Mouse (Mus musculus): ENCODE results near the gene Mrpl20. TPM values are rescaled to one million over a fixed set of nuclear protein-coding genes. Genes with fewer than 3 reads are reported as not detected.

Gene Mrpl20
- polyA plus RNA-seq, 1 experiment: 109 TPM

DNA sequence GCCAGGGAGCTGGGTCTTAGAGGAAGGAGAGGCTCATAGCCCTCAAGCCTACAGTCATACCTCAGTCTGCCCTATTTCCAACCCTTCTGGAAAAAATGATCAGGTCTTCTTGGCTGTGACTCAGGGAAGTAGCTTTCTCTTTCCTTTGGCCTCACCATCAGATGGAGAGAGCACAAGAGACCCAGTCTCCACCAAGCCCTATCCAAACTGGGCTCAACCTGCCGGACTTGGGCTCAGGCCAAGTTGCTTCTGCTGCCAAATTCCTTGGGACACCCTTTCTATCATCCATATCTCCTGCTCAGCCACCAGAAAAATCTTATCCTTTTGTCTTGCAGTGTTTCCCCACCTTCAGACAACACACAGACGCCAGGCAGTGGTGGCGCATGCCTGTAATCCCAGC lies 26.8 kb upstream of the Mrpl20 start:
- no peaks in the 10 kb centered on the region for H3K27me3 ChIP-seq (ENCODE audit: control insufficient read depth, insufficient read depth, low read length)
- H3K4me3 ChIP-seq (replicated peaks; ENCODE audit: insufficient read depth, low read depth, low read length): no peak overlapping the region
- TF ChIP-seq POLR2A (IDR thresholded peaks at IDR 0.05; ENCODE audit: borderline replicate concordance, insufficient read depth, low read length) (no peak), CTCF (IDR thresholded peaks at IDR 0.05; ENCODE audit: borderline replicate concordance, insufficient read depth, low read depth, low read length) (no peak)
- WGBS: 52% methylated on average over 3 of the region's 3 CpGs
- peaks cover 13% of the 10 kb centered on the region for H3K4me1 ChIP-seq (ENCODE audit: control insufficient read depth, insufficient read depth, low read length)
- DNase-seq: peak; percentile 75 to 77
- peak overlapping the region; percentile 65 for H3K27ac ChIP-seq (ENCODE audit: insufficient read depth, low read length)

DNA sequence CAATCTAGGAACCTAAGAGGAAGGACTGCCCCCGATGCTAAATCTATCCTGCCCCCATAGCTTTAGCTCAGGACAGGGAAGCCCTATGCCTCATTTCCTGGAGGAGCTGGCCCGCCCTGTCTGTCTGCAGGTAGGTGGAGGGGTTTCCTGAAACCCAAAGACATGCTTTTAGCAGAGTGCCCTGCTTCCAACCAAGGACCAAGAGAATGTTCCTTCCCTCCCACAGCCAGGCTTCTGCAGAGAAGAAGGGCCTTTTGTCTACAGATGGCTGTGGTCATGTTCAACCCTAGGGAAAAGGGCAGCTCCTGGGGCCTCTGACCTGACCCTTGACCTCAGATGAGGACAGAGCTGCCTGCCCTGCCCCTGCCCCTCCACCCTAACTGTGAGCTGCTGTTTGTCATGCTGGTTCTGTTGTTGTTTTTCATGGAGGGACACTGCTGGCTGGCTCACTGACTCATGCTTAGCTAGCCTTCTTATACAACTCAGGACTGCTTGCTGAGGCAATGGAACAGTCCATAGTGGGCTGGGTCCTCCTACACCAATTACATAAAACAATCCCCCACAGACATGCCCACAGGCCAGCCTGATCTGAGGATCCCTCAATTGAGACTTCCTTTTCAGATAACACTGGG lies 25.9 kb upstream of the Mrpl20 start:
- peaks cover 13% of the 10 kb centered on the region for H3K4me1 ChIP-seq (ENCODE audit: control insufficient read depth, insufficient read depth, low read length)
- WGBS: 59% methylated on average over 2 of the region's 2 CpGs
- no peak for TF ChIP-seq CTCF (IDR thresholded peaks at IDR 0.05; ENCODE audit: borderline replicate concordance, insufficient read depth, low read depth, low read length)
- no peak for TF ChIP-seq POLR2A (IDR thresholded peaks at IDR 0.05; ENCODE audit: borderline replicate concordance, insufficient read depth, low read length)
- H3K27ac ChIP-seq (ENCODE audit: insufficient read depth, low read length): no peak overlapping the region
- no peak overlapping the region for H3K4me3 ChIP-seq (replicated peaks; ENCODE audit: insufficient read depth, low read depth, low read length)
- no peak for DNase-seq
- H3K27me3 ChIP-seq (ENCODE audit: control insufficient read depth, insufficient read depth, low read length): no peaks in the 10 kb centered on the region

DNA sequence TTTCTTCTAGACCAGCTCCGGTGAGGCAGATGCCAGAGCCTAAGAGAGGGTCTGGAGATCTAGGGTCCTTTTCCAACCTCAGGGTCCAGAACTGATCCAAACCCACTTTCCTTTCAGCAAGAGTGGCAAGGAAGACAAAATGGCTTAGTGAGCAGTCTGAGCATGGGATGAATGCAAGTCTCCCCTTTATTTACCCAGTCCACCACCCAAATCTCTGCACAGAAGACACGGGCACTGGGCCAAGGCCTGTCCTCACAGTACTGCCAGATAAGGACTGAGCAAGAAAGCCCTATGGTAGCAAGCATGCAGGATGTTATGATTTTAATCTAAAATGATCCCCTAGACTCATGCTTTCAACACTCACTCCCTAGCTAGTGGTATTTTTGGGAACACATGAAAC lies 24.9 kb upstream of the Mrpl20 start:
- H3K27me3 ChIP-seq (ENCODE audit: control insufficient read depth, insufficient read depth, low read length): no peaks in the 10 kb centered on the region
- TF ChIP-seq CTCF (IDR thresholded peaks at IDR 0.05; ENCODE audit: borderline replicate concordance, insufficient read depth, low read depth, low read length) (no peak), POLR2A (IDR thresholded peaks at IDR 0.05; ENCODE audit: borderline replicate concordance, insufficient read depth, low read length) (no peak)
- no peak overlapping the region for H3K4me3 ChIP-seq (replicated peaks; ENCODE audit: insufficient read depth, low read depth, low read length)
- no peak for DNase-seq
- no peak overlapping the region for H3K27ac ChIP-seq (ENCODE audit: insufficient read depth, low read length)
- 70% methylated on average over 2 of the region's 2 CpGs for WGBS
- H3K4me1 ChIP-seq (ENCODE audit: control insufficient read depth, insufficient read depth, low read length): peaks cover 13% of the 10 kb centered on the region

DNA sequence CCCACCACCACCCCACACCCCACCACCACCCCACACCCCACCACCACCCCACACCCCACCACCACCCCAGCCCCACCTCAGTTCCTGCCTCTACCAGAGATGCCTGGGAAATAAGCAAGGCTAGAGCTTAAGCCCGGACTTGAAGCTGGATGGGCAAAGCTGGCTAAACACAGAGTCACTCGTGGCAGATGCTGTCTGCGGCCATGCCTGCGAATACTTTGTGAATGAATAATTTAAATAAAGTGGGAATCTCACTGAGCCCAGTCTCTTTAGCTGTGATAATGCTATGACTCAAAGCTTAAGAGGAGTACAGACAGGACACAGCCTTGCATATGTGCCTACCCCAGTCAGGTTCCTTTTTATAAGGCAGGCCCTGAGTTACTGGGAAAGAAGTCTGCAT lies 23.2 kb upstream of the Mrpl20 start:
- WGBS: 72% methylated on average over 4 of the region's 4 CpGs
- Histone ChIP-seq H3K27me3 (ENCODE audit: control insufficient read depth, insufficient read depth, low read length) (no peaks in the 10 kb centered on the region), H3K27ac (ENCODE audit: insufficient read depth, low read length) (no peak overlapping the region), H3K4me1 (ENCODE audit: control insufficient read depth, insufficient read depth, low read length) (peaks cover 13% of the 10 kb centered on the region), H3K4me3 (replicated peaks; ENCODE audit: insufficient read depth, low read depth, low read length) (no peak overlapping the region)
- no peak for TF ChIP-seq CTCF (IDR thresholded peaks at IDR 0.05; ENCODE audit: borderline replicate concordance, insufficient read depth, low read depth, low read length)
- no peak for TF ChIP-seq POLR2A (IDR thresholded peaks at IDR 0.05; ENCODE audit: borderline replicate concordance, insufficient read depth, low read length)
- DNase-seq: no peak

DNA sequence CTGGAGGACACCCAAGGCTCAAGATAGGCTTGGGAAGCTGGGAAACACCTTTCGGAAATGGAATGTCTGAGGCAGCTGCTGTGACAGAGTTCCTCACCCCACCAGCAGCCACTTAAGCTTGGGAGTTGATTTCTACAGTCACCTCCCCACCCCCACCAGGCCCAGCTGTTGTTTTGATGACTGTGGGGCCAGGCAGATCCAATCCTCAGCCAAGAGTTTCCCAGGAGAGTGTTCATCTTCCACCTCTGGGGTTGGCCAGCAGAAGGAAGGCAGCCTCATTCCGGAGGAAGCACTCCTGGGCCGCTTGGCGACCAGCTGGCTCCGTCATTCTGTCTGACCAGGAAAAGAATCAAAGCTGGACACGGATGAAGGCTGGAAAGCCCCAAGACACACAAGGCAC lies 21.8 kb upstream of the Mrpl20 start:
- Histone ChIP-seq H3K4me3 (replicated peaks; ENCODE audit: insufficient read depth, low read depth, low read length) (no peak overlapping the region), H3K27ac (ENCODE audit: insufficient read depth, low read length) (peak overlapping the region; percentile 13), H3K27me3 (ENCODE audit: control insufficient read depth, insufficient read depth, low read length) (no peaks in the 10 kb centered on the region), H3K4me1 (ENCODE audit: control insufficient read depth, insufficient read depth, low read length) (peaks cover 3% of the 10 kb centered on the region)
- WGBS: 30% methylated on average over 6 of the region's 6 CpGs
- peak; percentile 32 to 48 for DNase-seq
- TF ChIP-seq CTCF (IDR thresholded peaks at IDR 0.05; ENCODE audit: borderline replicate concordance, insufficient read depth, low read depth, low read length) (no peak), POLR2A (IDR thresholded peaks at IDR 0.05; ENCODE audit: borderline replicate concordance, insufficient read depth, low read length) (no peak)

DNA sequence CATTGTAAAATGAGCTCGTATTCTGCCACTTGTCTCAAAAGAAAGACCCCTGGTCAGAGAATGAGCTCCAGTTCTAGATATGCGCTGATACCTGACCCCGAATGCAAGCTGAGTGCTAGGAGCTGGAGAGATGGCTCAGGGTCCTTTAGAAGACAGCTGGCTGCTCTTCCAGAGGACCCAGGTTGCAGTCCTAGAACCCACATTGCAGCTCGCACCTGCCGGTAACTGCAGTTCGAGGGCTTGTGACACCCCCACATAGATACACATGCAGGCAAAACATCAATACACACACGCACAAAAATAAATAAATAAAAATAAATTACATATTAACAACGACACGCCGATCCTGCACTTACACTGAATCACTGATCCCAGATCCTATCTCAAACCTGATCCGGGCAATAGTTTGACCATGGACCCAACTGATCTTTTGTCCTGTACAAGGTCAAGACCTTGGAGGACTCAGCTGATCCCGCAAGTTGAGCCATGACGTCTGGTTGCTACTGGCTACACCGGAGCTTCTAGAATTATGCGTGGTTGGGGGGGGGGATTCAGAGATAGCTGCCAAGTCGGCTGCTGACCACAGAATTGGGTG lies 19.1 kb upstream of the Mrpl20 start:
- DNase-seq: peak; percentile 34 to 51
- Histone ChIP-seq H3K27ac (ENCODE audit: insufficient read depth, low read length) (peak overlapping the region; percentile 95), H3K4me1 (ENCODE audit: control insufficient read depth, insufficient read depth, low read length) (no peaks in the 10 kb centered on the region), H3K27me3 (ENCODE audit: control insufficient read depth, insufficient read depth, low read length) (no peaks in the 10 kb centered on the region), H3K4me3 (replicated peaks; ENCODE audit: insufficient read depth, low read depth, low read length) (peak overlapping the region; percentile 83)
- TF ChIP-seq CTCF (IDR thresholded peaks at IDR 0.05; ENCODE audit: borderline replicate concordance, insufficient read depth, low read depth, low read length) (no peak), POLR2A (IDR thresholded peaks at IDR 0.05; ENCODE audit: borderline replicate concordance, insufficient read depth, low read length) (no peak)
- WGBS: 12% methylated on average over 16 of the region's 16 CpGs

DNA sequence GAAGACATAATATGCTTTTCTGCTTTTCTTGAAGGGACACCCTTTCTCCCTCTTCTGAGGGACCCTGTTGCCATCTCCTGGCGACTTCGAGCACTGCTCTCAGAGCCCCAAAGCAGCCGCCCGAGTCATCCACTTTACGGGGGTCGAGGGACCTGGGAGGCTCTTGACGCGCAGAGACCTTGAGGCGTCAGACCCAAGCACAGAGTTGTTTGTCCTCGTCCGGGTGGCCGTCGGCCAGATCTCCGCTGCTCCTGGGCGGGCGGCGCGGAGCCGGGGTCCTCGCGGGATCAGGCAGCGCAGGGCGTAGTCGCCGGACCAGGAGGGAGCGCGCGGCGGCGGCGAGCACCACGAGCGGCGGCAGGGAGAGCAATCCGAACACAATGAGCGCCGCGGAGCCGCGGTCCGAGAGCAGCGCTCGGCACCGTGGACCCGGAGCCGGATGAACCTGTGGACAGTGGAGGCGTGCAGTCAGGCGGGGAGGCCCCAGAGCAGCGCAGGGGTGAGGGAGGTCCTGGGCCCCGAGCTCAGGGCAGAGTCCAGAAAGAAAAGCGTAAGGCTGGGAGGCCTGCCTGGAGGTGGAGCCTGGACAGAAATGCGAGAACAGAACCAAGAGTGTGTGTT lies 18.5 kb upstream of the Mrpl20 start:
- peak overlapping the region; percentile 95 for H3K27ac ChIP-seq (ENCODE audit: insufficient read depth, low read length)
- DNase-seq: peak; percentile 82 to 89
- H3K4me3 ChIP-seq (replicated peaks; ENCODE audit: insufficient read depth, low read depth, low read length): peak overlapping the region; percentile 83
- H3K27me3 ChIP-seq (ENCODE audit: control insufficient read depth, insufficient read depth, low read length): no peaks in the 10 kb centered on the region
- TF ChIP-seq CTCF (IDR thresholded peaks at IDR 0.05; ENCODE audit: borderline replicate concordance, insufficient read depth, low read depth, low read length): peak; percentile 71
- TF ChIP-seq POLR2A (IDR thresholded peaks at IDR 0.05; ENCODE audit: borderline replicate concordance, insufficient read depth, low read length): peak; percentile 36
- H3K4me1 ChIP-seq (ENCODE audit: control insufficient read depth, insufficient read depth, low read length): no peaks in the 10 kb centered on the region
- WGBS: under 1% methylated on average over 52 of the region's 52 CpGs

DNA sequence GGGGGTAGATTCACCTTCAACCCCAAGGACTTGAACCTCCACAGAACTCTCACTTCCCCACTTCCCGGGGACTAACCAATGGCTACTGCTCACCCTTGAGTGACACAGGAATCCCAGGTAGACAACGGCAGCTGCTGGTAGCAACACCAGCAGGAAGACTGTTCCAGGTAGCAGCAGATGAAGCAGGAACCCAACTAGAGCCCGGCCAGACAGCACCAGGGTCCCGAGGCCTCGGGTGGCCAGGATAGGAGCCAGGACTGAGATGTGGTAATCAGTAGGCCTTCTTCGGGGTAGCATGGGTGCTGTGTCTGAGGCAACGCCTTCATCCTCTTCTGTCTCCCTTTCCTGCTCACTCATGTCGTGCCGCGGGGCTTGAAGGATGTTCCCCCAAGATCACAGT lies 17.4 kb upstream of the Mrpl20 start:
- peak in 1 of 2 experiments; percentile 18 for DNase-seq
- WGBS: 73% methylated on average over 10 of the region's 10 CpGs
- Histone ChIP-seq H3K4me3 (replicated peaks; ENCODE audit: insufficient read depth, low read depth, low read length) (peak overlapping the region; percentile 15), H3K27ac (ENCODE audit: insufficient read depth, low read length) (peak overlapping the region; percentile 74; the same call in 1 of the 2 replicates), H3K27me3 (ENCODE audit: control insufficient read depth, insufficient read depth, low read length) (no peaks in the 10 kb centered on the region), H3K4me1 (ENCODE audit: control insufficient read depth, insufficient read depth, low read length) (no peaks in the 10 kb centered on the region)
- TF ChIP-seq POLR2A (IDR thresholded peaks at IDR 0.05; ENCODE audit: borderline replicate concordance, insufficient read depth, low read length) (no peak), CTCF (IDR thresholded peaks at IDR 0.05; ENCODE audit: borderline replicate concordance, insufficient read depth, low read depth, low read length) (no peak)
